Mouse (Mus musculus) frontal cortex, postnatal 14 days (tissue): ENCODE results near the gene Cckar.

Experiments
- DNase-seq, 2 experiments: peaks; one replicate each; pipeline ENCODE4 v3.0.0; 2022; ENCODE audit warnings: low spot score in 2 of 2

The Cckar gene

GRCm38 (mm10) chr5:53707235-53708177, at the start of gene Cckar:
Gene Cckar, minus strand, starts transcription at chr5:53707705.
- no peak for DNase-seq

- DNase-seq: no peak
These were observed 36.6 kb upstream of the Cckar start for GRCm38 (mm10) chr5:53744061-53744460.

GRCm38 (mm10) chr5:53732933-53733332, 25.4 kb upstream of the Cckar start:
- no peak for DNase-seq

- no peak for DNase-seq
These were observed 20.1 kb upstream of the Cckar start for GRCm38 (mm10) chr5:53727606-53728005.

GRCm38 (mm10) chr5:53726011-53726410, 18.5 kb upstream of the Cckar start:
- DNase-seq: no peak

- DNase-seq: no peak
These were observed 9.0 kb upstream of the Cckar start for GRCm38 (mm10) chr5:53716462-53716861.

- no peak for DNase-seq
These were observed 3.8 kb upstream of the Cckar start for GRCm38 (mm10) chr5:53711277-53711676.

- DNase-seq: no peak
These were observed 686 bp upstream of the Cckar start for GRCm38 (mm10) chr5:53708191-53708590.

GRCm38 (mm10) chr5:53702686-53703085, 4.8 kb downstream of the Cckar start:
- no peak for DNase-seq

- DNase-seq: no peak
These were observed 9.7 kb downstream of the Cckar start for GRCm38 (mm10) chr5:53697794-53698193.

- no peak for DNase-seq
These were observed 10.8 kb downstream of the Cckar start for GRCm38 (mm10) chr5:53696701-53697100.

- no peak for DNase-seq
These were observed 14.8 kb downstream of the Cckar start for GRCm38 (mm10) chr5:53692662-53693061.

GRCm38 (mm10) chr5:53692100-53692499, 15.4 kb downstream of the Cckar start:
- no peak for DNase-seq

- DNase-seq: no peak
These were observed 15.9 kb downstream of the Cckar start for GRCm38 (mm10) chr5:53691577-53691976.

- DNase-seq: no peak
These were observed 19.2 kb downstream of the Cckar start for GRCm38 (mm10) chr5:53688326-53688725.

GRCm38 (mm10) chr5:53686379-53686778, 21.1 kb downstream of the Cckar start:
- no peak for DNase-seq

GRCm38 (mm10) chr5:53685623-53686022, 21.9 kb downstream of the Cckar start:
- no peak for DNase-seq

GRCm38 (mm10) chr5:53684417-53684816, 23.1 kb downstream of the Cckar start:
- DNase-seq: no peak

- no peak for DNase-seq
These were observed 23.6 kb downstream of the Cckar start for GRCm38 (mm10) chr5:53683916-53684315.

GRCm38 (mm10) chr5:53679651-53680050, 27.9 kb downstream of the Cckar start:
- peak in 1 of 2 experiments; percentile 16 for DNase-seq

- no peak for DNase-seq
These were observed 29.3 kb downstream of the Cckar start for GRCm38 (mm10) chr5:53678036-53678767.

GRCm38 (mm10) chr5:53676671-53677070, 30.8 kb downstream of the Cckar start:
- no peak for DNase-seq
